Mouse (Mus musculus) layer of hippocampus, adult 2 months (tissue): ENCODE measurements around the gene Plekhh2. TPM values are rescaled to one million over a fixed set of nuclear protein-coding genes. Genes with fewer than 3 reads are reported as not detected.

Experiments used
- DNase-seq, 2 experiments: peaks; one replicate each; pipeline ENCODE4 v3.0.0; 2022; ENCODE audit warnings: low spot score in 2 of 2
- H3K27ac ChIP-seq: fragments of 200-600 bp; 2 replicates; pipeline ENCODE4 v1.8.1; 2022
- H3K4me3 ChIP-seq: fragments of 200-600 bp; 2 replicates; pipeline ENCODE4 v1.8.1; 2022; ENCODE audit warnings: mild to moderate bottlenecking
- CTCF ChIP-seq: fragments of 200-600 bp; conservative IDR thresholded peaks from 2 replicates; pipeline ENCODE4 v1.8.1; 2022; ENCODE audit warnings: antibody characterized with exemption, mild to moderate bottlenecking, moderate library complexity
- long read RNA-seq, 2 experiments: library from polyadenylated mRNA; stranded (forward); transcript quantifications; one replicate each; pipeline ENCODE4 v2.0.0; 2021; ENCODE audit warnings: borderline mapping rate in 2 of 2
- total RNA-seq, 2 experiments: library from RNA; stranded (reverse); gene quantifications; 2 replicates each; pipeline ENCODE4 v1.2.3; 2021

The Plekhh2 gene
- total RNA-seq = 1 to 10 TPM; 5.2 to 5.8 TPM
- long read RNA-seq, experiment 1, partial matches to known transcripts = 0 of 3 reads
- long read RNA-seq, experiment 1, other reads (novel, unspliced or antisense) = 3 of 3 reads
- long read RNA-seq, experiment 2, full-length matches to known transcripts = 1 of 2 reads
- long read RNA-seq, experiment 2, partial matches to known transcripts = 1 of 2 reads
- long read RNA-seq, experiment 2, other reads (novel, unspliced or antisense) = 0 of 2 reads

DNA sequence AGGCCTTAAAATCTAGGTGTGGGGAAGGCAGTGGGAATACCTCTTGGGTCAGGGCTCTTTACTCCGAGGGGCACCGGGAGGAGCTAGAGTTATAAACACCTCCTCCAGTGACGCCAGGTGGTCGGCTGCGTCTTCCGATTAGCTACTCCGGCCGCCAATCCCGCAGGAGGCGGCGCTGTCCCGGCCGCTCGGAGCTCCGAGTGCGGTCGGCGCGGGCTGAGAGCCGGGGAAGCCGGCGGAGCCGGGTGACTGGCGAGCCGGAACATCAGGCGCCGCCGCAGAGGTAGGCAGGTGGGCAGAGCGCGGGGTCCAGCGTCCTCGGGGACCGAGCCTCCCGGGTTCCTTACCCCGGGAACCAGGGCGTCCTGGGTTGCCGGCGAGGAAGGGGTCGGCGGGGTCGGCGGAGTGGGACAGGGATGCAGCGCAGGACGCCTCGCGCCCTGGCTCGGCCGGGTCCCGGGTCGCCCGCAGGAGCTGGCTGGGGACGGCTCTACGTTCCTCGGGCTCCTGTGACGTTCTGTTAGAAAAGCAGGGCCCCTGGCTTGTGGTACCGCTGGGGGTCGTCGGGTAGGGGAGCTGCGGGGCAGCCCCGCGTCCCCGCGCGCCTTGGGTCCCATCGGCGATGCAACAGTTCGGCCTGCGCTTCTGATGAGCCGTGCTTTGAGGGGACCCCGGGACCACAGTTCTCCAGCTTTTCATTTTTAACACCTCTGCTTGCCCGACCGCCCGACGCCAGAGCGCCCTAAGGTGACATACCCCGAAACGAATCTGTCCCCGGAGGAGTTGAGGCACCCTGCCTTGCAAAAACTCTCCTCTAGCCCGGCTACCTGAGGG is at the start of gene Plekhh2:
TSS of gene Plekhh2 (plus strand) at position 214 of the 834 bp plus-strand sequence.
- peak; percentile 74 to 81 for DNase-seq
- Histone ChIP-seq H3K27ac (peak within 1 kb of the TSS; percentile 80), H3K4me3 (peak within 1 kb of the TSS; percentile 76)
- peak; percentile 57 for TF ChIP-seq CTCF

DNA sequence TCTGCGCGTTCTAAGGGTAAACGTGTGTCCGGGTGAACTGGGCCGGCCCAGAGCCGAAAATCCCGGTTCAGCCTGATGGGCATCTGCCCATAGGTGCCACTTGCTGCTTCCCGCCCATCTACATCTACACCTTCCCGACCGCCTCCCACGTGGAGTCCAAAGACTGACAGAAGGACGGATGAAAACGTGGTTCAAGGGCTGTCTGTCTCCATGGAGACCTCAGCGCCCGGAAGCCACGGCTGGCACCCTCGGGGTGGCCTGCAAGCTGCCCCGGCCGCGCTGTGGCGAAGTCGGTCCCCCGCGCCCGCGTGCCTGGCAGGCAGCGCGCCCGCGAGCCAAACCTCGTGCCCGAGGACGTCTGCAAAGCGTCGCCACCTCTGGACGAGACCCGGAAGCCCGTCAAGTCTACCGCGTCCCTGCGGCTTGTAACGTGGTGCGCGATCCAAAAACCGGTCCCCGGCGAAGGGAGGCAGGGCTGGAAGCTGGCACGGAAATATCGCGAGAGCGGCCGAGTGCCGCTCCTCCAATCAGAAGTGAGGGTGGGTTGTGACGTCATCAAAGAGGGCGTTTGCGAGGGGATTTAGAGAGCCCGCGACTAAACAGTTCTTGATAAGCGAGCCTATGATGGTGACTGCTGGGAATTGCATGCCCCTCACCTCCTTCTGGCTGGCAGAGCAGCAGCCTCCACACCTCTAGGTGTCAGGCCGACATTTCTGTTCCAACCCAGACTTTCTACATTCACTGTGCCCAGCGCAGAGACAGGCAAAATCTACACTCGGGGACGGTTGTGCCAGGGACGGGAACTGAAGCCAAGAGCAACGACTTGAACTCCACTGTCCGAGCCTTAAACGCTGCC is 45.7 kb upstream of the Plekhh2 start, which contains the start of gene Thada:
TSS of gene Thada (minus strand) at position 453 of the 856 bp plus-strand sequence.
- H3K27ac ChIP-seq = peak within 1 kb of the TSS; percentile 95
- peak; percentile 97 to 99 for DNase-seq
- TF ChIP-seq CTCF = peak; percentile 23
- peak within 1 kb of the TSS; percentile 87 for H3K4me3 ChIP-seq

DNA sequence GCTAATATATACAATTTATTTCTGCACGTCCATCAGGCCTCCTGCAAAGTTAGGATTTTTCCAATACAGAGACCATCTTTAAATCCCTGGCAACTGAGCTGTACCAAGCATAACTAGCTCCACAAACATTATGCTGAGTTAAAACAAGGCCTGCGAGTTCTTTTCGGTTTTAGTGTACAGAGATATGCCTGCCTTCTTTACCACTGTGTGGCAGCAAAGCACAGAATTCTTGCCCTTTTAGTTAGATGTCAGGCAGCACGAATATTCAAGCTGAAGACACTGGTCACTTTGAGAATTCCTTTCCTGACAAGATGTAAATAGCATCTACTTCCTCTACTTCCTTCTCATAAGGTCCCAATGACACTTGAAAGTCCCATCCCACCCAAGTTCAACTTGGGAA is 37.4 kb upstream of the Plekhh2 start:
- peak; percentile 78 for TF ChIP-seq CTCF
- peak; percentile 17 to 32 for DNase-seq
- Histone ChIP-seq H3K27ac (no peak overlapping the region), H3K4me3 (no peak overlapping the region)

DNA sequence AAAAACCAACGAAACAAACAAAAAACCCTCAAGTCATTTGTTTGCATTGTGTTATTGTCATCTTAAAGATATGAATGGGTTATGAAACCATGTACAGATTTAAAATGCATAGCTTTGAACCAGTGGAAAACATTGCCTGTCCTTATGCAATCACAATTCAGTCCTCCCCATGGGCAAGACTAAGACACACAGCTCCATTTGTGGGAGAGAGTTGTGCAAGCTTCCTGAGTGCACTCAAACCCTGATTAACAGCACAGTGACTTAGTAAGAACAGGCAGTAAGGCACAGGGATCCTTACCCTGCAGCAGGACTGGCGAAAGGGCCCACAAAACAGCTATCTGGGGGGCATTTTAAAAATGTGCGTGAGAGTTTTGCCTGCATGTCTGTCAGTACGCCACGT is 34.5 kb upstream of the Plekhh2 start:
- no peak for TF ChIP-seq CTCF

DNA sequence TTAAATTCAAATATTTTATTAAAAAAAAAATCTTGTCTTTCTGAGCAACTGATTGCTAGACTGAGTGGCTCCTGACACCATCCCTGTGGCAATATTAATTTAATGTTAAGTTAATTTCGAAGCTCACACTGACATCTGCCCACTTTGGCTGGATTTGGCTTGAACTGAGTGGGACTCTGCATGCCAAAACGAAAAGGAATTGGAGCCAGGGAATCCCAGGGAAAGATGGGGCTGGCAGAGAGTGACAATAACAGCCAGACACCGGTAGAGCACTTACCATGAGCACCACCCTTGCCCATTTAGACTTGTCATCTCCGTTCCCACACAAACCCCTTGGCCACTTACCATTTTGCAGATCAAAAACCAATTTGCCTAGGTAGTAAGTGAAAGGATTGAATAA is 33.4 kb upstream of the Plekhh2 start:
- no peak for DNase-seq
- Histone ChIP-seq H3K4me3 (no peak overlapping the region), H3K27ac (no peak overlapping the region)
- no peak for TF ChIP-seq CTCF

More for the DNA sequence above, 34.5 kb upstream of the Plekhh2 start:
- Histone ChIP-seq H3K27ac (no peak overlapping the region), H3K4me3 (no peak overlapping the region)
- DNase-seq = no peak

DNA sequence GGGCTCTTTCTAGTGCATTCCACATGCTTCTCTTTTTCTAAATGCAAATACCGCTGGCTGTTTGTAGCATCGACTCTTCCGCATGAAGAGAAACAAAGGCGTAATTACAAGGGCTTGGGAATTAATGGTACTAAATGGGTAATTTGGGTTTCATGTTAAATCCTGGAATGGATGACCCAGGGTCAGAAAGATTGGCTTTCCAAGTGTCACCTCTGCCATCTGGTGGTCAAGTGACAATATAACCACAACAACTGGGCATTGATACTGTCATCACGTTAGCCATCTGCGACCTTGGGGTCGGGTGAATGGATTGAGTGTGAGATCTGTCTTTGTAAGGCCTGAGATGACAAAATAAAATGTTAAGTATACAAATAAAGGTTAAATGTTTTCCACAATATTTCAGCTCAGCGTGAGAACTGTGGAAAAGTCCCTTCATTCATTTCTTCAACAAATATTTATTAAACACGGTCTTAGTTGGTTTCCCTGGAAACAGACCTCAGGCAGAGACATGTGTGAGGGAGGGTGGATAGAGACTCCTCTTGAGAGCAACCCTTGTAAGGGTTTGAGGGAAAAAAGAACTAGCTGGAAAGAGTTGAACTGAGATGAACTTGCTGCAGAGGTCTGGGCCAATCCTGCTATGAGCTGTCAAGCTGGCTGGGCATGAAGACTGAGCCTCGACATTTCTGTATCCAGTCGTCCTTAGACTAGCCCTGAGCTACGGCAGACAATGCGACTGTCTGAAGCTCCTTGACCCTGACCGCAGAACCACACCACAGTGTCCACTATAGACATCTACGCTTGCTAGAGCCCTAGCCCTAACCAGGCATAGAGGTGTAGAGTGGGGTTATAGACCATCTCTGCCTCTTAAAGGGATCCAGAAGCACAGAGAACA is 31.0 kb upstream of the Plekhh2 start:
- TF ChIP-seq CTCF = peak; percentile 76
- H3K27ac ChIP-seq = no peak overlapping the region

DNA sequence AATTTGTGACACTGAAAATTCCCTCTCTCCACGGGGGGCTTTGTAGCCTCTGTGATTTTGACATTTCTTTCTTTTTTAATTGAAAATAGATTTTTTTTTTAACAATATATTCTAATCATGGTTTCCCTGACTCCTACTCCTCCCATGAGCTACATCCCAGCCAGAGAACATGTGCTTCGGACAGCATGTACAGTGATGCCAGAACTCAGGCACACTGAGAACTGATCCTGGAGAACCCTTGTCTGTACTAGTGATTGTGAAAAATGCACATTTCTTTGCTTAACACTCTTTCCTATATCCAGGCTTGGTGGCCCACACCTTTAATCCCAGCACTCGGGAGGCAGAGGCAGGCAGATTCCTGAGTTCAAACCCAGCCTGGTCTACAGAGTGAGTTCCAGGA is 28.9 kb upstream of the Plekhh2 start:
- Histone ChIP-seq H3K27ac (no peak overlapping the region), H3K4me3 (no peak overlapping the region)
- TF ChIP-seq CTCF = no peak
- no peak for DNase-seq

More for the DNA sequence above, 31.0 kb upstream of the Plekhh2 start:
- DNase-seq = no peak
- H3K4me3 ChIP-seq = no peak overlapping the region

DNA sequence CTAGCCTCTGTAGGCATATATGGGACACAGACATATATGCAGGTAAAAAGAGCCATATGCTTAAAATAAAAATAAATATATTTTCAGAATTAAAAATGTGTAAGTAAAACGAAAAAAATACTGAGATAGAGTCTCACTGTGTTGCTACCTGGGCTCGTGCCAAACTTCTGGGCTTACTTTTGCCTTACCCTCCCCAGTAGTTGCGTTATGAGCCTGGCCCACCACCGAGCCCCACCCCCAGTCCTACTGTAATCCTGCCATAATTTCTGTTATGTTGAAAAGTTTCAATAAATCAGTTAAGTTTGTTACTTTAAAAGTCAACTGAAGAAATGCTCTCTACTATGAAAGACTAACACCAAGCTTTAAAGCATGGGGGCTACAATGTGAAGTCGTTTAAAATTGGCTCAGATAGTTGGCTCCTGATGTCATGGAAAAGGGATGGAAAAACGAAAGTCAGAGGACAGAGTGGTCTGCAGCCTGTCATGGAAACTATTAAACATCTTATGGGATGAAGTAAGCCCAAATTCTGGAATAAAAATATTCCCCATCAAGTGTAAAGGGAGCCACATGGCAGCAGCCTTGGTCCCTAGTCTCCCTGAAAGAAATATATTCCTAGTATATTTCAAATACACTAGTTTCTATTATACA is 27.9 kb upstream of the Plekhh2 start:
- Histone ChIP-seq H3K27ac (no peak overlapping the region), H3K4me3 (no peak overlapping the region)
- no peak for TF ChIP-seq CTCF
- DNase-seq = no peak

DNA sequence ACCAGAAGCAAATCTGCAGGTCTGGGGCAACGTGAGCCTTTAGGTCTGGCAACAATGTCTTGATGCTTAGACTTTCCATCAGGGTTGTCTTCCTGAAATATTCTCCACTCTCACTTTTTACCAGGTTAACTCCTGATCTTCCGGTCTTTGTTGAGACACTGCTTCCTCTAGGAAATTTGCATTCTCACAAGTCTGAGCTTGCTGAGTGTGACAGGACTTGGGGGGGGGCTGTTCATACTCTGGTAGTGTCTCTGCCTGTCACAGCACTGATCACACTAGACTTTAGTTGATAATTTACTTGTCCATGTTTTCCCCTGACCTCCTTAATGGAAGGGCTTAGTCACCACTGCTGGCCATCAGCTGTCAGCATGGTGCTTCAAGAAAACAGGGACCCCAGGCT is 24.3 kb upstream of the Plekhh2 start:
- Histone ChIP-seq H3K27ac (no peak overlapping the region), H3K4me3 (no peak overlapping the region)
- no peak for DNase-seq
- TF ChIP-seq CTCF = no peak

DNA sequence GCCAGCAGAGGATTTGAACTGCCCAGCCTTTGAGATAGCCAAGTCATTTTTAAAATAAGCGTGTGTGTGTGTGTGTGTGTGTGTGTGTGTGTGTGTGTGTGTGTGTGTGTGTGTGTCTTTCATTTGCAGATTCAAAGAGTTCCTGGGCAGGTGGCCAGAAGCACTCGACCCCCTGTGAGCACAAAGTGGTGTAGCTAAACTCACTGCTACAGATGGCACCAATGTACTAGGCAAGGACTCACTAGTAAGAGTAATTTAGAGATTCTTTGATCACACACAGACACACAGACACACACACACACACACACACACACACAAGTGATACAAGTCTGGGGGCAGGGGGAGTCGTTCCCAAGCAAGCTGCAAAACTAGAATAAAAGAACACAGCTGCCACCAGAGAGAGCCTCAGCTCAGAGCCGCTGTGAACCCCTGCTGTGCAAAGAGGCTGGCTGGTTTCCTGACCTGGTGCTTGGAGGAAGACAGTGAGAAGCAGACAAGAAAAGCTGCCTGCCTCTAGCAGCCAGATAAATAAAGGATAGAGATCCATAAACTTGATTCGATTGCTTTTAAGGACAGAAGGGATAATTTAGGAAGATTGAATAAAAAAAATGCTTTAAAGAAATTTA is 19.3 kb upstream of the Plekhh2 start:
- TF ChIP-seq CTCF = no peak
- H3K4me3 ChIP-seq = no peak overlapping the region
- H3K27ac ChIP-seq = no peak overlapping the region
- DNase-seq = no peak

DNA sequence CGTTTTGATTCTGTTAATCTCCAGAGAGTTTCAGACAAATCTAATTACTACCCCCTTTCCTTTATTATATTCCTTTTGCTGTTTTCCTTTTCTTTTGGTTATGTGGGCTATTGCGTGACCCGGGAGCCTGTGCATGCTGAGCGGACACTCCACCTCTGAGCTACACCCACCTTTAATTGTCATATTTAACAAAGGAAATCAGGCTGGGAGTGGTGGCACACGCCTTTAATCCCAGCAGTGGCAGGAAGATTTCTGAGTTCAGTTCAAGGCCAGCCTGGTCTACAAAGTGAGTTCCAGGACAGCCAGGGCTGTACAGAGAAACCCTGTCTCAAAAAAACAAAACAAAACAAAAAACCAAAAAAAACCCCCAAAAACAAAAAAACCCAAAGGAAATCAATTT is 14.7 kb upstream of the Plekhh2 start:
- no peak overlapping the region for H3K4me3 ChIP-seq
- H3K27ac ChIP-seq = no peak overlapping the region
- no peak for TF ChIP-seq CTCF
- no peak for DNase-seq
